Mouse (Mus musculus) natural killer cell, adult 2 months (primary cell): ENCODE data around the gene Mylk2.

ENCODE experiments used
- DNase-seq, 2 experiments: peaks; one replicate each; pipeline ENCODE4 v3.0.0; 2022; ENCODE audit warnings: low spot score in 2 of 2

The Mylk2 gene

DNA sequence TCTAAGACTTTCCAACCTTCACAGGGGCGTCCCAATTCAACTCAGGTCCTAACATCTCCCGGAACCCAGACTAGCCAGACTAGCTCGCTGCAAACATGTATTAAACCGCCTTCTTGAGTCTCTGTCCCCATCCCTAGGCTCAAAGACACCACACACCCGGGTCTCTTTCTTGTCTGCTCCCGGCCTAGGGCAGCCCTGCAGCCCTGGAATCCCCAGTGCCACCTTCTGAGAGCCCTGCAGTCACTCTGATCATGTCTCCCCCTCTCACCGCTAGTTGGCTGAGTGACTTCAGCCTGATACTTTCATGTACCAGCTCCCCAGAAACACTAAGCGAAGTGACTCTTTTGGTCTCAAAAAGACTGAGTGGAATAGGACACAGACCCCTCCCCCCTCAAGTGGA is 32.4 kb downstream of the Mylk2 start:
- no peak for DNase-seq

DNA sequence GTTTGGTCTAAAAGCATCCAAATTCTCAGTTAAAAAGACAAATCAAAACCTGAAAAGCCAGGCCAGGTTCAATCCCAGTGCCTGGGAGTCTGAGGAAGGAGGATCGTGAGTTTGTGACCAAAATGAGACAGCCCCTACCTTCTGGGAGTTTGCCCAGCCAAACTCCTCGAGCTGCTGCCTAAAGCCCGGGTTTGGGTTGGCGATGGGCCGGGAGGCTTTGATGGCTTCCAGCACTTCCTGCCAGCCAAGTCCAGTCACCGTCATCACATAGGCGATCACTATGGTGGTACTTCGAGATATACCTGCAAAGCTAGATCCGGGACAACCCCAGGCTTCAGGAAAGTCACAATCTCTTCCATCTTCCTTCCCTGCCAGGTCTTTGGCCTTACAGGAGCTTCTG is 32.9 kb downstream of the Mylk2 start:
- DNase-seq = no peak

DNA sequence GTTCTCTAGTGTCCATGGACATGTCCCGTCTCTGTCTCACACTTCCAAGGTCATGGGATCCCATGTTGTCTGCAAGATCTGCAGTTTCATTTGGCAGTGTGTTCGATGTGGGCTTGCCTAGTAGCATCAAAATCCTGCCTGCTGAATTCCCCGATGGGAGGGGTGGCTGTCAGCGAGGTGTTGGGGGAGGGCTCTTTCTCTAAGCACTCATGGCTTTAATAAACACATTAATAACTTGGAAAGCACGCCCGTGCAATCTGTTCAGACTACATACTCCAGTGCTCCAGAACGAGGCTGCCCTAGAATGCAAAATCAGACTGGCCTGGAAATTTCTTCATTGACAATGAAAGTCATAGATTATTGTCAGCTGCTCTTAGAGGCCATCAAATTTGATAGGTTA is 35.9 kb downstream of the Mylk2 start:
- no peak for DNase-seq

DNA sequence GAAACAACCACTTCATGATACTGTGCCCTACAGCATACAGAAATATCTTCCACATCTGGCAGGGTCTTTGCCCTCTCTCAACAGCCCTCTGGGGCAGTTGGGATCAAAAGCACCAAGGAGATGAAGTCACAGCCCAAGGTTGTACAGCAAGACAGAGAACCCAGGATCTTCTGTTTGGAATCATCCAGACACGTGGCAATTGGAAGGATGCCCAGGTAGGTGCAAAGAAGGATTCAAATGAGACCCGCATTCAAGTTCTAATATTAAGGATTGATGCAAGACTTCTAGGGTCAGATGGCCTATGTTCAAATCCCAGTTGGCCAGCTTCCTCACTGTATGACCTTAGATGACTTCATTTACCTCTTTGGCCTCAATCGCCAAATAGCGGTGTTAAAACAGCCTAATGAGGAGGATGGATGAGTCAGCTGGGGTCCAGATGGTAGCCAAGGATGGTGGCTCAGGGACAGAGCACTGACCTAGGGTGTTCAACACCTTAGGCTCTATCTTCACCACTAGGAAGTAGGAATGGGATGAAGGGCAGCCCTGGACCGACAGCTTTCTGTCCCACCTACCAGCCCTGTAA is 37.4 kb downstream of the Mylk2 start:
- no peak for DNase-seq

DNA sequence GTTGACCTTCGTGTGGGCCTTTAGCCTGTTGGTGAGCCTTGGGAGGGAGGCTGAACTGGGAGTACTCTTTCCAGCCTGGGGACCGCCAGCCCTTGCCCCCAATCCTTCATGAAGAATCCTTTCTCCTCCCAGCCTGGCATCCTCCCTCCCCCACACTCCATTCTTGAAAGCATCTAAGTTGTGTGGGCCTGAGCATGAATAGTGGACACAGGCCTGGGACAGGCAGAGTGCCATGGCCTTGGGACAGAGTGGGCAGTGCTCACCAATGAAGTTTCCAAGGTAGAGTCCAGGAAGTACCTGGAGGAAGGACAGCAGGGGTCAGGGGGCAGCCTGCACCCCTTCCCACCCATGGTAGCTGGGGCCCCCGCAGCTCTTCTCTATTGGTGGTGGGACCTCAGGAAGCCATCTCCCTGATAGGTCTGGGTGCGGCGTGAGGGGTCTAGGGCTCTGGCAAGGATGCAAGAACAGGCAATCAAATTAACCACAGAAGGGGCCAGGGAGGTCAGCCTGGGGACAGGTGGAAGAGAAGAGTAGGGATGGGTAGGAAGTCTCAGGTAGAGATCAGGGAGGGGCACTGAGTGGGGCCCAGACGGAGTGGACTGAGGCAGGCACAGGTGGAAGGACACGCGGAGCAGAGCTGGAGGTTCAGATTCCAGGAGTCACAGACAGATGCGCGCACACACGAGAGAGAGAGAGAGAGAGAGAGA is 39.4 kb downstream of the Mylk2 start:
- no peak for DNase-seq

DNA sequence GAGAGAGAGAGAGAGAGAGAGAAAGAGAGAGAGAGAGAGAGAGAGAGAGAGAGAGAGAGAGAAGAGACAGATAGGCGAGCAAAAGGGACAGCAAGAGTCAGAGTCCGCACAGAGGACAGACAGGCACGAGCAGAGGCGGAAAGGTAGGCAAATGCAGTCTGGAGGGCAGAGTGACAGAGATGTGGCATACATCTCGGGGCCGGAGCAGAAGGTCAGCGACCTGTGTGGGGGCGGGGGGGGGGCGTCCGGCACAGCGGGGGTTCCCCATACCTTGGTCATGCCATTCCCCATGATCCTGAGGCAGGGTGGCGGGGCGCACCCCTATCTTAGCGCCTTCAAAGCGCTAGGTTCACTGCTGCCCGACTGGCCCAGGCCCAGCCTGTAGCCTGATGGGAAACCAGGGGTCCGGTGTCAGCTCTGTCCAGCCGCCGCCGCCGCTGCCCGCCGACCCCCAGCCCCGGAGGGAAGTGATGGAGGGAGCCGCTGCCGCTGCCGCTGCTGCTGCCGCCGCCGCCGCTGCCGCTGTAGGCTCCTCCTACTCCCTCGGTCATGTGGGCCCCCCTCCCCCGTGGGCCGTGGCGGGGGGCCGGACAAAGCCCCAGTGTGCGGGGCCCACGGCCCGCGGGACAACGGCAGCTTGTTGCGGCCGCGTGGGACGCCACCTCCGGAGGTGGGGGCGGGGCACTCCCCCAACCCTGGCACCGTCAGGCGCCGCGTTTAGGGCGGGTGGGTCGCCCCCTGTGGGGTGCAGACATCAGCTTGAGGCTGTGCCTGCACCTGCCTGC is 40.1 kb downstream of the Mylk2 start, which contains the start of gene Dusp15:
Dusp15 (minus strand) TSS at position 634 of the 785 bp plus-strand sequence.
- no peak for DNase-seq

DNA sequence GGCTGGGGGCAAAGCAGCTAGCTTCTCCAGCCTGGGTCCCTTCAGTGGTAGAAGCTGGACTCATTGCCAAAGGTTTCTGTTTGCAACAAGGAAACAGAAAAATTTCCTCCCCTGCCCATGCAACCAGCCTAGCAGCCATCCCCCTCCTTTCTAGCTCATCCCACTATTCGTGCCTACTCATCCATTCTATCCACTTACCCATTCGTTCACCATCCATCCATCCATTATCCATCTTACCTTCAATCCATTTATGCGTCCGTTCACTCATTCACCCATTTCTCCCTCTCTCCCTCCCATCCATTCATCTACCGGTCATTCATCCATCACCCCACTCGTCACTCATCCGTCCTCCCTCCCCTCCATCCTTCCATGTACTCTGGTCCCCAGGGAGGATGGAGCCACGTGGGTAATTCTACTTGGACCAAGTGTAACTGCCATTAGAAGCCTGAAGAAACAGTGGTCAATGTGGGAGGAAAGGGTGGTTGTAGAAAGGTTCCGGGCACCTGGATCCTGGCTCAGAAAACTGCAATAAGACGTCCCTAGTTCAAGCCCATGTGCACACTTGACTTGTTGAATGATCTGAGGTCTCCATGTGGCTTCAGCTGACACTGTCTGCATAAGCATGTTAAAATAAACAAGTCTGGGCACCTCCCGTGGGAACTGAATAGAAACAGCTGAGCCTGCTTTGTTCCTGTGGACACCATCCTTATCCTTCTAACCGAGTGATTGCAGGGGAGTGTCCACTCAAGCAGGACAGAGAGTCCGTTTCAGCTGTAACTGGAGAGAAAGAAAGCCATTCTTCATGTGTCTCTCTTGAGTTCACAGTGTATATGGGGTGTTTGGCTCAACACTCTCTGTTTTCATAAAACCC is 40.9 kb downstream of the Mylk2 start:
- DNase-seq = no peak

DNA sequence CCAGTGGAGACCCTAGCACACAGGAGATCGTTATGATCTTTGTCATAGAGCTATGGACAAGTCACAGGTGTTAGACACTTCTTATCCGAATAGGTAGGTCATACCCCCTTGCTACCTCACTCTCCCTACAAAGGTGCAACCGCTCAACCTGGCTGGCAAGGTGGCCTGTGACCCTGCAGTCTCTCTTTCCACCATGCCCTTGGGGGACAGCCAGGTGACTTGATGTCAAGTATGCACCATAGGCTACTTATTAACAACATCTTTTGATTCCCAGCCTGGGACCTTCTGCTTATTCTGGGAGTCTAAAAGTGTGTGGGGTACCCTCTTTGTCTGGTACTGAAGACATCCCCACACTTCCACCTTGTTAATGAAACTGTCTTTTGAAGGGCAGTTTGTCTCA is 47.0 kb downstream of the Mylk2 start:
- no peak for DNase-seq

DNA sequence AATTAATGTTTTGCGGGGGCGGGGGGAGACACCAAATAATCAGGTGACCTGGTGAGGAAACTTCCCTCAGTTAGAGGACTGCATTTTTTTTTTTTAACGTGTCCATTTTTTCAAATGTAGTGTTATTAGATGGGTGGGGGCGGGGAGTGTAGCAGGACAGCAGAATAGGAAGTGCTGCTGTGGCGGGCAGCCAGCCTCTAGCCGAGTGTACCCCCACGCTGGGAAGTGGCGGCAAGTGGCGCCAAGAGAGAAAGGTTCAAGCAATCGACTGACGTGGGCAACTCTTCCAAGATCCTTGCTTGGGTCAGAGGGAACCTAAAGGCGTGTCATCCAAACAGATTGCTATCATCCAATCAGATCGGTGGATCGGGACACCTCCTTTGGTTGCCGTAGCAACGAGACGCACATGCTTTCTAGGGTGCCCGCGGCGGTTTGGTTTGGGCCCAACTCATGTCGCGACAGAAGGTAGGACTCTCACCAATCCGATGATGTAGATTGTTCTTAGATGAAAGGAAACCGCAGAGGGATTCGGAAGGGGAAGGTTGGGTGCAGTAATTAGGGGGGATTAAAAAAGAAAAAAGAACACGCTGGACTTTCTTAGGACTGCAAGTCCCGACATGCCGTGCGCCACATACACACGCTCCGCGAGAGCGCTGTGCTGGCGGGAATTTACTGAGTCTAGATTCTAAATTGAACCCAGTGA is 51.1 kb downstream of the Mylk2 start, which contains the start of gene Ttll9:
Ttll9 (plus strand) TSS at position 395 of the 703 bp plus-strand sequence.
- peak; percentile 26 to 43 for DNase-seq

DNA sequence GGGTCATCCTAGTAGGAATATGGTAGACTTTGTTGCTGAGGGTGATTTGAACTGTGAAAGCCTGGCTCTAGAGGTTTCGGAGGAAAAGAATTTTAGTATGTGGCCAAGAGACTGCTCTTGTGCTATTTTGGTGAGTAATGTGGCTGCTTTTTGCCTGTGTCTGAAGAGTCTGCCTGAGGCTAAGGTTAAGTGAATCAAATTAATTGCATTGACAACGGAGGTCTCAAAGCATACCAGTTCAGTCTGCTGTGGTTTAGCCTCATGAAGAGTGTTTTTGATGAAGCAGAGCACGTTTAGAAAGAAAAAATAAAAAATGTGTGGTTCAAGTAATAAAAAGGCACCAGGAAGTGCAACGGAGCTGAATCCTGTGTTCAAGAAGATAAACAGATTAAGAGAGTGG is 54.4 kb downstream of the Mylk2 start:
- DNase-seq = no peak
